Mouse (Mus musculus) right cerebral cortex, adult 2 months (tissue): ENCODE data around the gene Rab43.

ENCODE experiments used
- DNase-seq, 2 experiments: peaks; one replicate each; pipeline ENCODE4 v3.0.0; 2021 to 2022; ENCODE audit warnings: low spot score in 2 of 2

Rab43 gene

DNA sequence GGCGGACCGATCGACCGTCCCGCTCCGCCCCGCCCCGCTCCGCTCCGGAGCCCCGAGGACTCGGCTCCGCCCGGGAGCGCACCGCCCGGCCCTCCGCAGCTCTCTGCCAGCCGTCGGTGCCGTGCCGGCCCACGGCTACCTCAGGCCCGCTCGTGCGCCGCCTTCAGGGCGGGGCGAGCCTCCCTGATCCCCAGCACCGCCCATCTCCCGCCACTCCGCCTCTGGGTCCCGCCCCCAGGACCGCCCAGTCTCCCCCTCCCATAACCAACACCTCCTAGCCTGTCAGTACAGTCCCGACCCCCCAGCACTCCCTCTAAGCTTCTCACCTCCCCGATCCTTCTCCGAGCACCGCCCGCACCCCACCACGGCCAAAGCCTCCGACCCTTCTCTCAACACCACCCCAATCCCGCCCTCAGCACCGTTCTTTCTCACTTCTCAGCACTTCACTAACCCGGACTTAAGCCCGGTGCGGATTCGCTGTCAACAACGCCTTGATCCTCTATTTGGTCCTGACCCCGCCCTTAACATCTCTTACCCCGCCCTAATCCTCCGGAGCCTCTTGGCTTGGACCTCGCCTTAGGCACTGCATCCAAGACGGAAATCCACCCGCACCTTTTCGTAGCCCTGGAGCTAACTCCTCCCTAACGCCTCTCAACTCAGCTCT is at the start of gene Rab43:
Rab43 (minus strand) TSS at position 490 of the 664 bp plus-strand sequence.
- DNase-seq, result peak; percentile 83 to 86

DNA sequence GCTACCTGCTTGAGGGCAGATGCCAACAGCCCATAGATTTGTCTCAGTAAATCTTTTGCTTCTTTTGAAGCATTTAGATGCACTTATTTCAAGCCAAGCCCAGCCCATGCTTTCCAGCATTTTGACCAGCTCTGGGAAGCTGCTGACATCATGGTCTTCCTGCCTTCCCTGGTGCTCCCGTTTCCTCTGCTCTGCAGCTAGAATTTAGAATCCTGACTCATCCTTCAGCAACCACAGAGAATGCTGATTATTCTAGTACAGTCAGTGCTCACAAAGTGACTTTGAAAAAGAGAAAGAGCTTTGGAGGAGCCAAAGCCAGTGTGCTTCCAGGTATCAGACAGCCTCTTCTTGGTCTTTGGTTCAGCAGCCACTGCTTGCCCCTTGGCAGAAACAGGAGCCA is 45.1 kb upstream of the Rab43 start:
- peak in 1 of 2 experiments; percentile 25 for DNase-seq

DNA sequence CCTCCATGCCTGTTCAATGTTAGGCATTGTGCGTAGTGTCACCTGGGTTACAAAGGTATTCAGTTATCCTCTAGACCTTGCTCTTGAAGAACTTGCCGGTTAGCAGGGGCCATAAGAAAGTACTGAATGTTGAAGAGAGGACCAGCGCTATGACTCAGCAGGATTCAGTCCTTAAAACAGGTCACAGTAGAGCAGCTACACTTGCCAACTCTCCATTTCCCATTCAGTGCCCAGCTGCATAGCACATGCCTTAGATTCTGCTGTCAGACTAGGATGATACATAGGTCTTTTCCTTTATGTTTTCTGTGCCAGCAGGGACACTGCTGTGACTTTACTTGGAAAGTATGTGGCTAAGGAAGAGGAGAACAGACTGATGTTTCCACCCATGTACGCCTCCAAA is 41.5 kb upstream of the Rab43 start:
- DNase-seq, result no peak

DNA sequence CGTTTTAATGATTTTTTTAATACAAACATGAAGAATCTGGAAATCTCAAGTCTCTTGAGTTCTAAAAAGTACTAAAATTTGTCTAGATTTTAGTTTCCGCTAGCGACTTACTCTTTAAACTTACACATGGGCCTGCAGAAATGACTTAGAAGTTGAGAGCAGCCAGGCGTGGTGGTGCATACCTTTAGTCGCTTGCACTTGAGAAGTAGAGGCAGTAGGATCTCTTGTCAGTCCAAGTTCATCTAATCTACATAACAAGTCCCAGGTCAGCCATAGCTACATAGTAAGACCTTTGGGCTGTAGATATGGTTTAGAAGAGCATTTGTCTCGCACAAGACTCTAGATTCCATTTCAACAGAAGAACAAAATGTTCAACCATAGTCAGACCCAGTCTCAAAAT is 39.9 kb upstream of the Rab43 start:
- no peak for DNase-seq

DNA sequence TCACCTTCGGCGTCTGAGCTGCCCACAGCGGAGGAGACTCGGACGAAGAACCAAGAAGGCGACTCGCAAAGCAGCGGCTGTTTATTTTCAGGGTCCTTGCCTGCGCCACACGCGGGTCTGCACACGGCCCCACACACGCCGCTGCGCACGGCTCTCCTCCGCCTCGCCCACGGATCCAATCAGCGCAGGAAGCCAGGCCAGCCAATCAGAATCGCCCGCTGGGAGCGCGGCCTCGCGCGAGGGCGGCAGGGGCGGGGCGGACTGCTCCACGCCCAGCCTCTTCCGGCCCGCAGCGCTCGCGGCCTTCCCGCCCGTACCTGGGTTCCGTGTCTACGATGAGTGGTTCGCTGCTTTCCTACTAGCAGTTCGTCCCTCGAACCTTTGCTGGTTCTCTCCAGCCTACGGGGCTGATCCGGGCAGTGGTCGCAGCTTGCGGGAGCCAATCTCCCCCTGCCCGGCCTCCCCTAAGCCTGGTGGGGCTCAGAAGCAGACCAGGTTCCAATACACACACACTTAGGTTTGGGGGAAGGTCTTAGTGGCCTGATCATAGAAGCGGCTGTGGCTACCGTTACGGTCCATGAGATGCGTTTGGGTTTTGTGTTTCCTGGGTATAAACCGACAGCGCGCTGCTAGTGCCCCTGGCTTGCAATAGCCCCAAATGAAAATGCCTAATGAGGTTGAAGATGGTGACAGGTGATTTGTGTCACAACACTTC is 39.1 kb upstream of the Rab43 start, which contains the start of gene Cnbp:
Cnbp (minus strand) TSS at position 207 of the 715 bp plus-strand sequence.
- peak; percentile 95 to 97 for DNase-seq

DNA sequence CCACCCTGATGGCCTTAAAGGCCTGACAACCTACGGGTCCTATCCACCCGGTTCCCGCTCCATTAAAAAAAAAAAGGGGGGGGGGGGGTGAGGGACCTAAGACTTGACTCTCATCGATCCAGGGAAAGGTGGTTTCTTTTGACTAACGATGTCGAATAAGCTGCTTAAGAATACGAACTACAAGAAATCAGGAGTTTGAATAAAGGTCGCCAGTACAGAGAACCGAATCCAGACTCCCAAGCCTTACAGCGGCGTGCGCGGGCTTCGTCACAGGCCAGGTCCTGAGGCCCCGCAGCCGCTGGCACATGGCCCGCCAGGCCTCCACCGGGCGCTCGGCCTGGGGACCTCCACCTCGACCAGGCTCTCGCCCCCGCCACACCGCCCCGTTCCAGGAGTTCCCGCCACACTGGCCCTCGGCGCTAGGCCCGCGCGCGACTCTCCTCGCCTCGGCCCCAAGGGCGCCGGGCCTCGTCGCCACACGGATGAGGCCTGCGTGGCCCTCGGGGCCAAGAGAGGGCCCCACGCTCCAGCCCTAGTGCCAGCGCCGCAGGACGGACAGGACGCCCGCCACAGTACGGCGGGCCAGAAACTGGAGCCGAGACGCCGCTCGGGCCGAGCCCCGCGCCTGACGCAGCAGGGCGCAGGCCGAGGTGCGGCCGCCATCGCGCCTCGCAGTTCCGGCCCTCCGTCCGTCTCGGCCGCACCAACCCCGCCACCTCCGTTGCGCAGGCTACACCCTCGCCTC is 38.4 kb upstream of the Rab43 start:
- DNase-seq, result no peak

DNA sequence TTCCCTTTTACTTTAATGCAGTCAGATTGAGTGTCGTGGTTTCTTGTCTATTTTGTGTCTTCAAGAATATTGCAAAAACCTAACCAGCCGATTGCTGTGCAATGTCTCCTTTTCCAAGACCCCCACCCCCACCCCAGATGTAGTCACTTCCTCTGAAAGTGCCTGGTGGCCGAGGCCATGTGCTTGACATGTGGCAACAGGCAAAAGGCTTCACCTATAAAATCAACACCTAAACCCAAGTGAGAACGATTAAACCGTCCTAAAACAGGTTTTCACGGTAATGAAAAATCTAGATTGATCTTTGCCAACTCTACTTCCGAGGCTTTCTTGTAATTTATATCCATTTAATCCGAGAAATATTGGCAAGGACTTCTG is 37.8 kb upstream of the Rab43 start:
- no peak for DNase-seq

DNA sequence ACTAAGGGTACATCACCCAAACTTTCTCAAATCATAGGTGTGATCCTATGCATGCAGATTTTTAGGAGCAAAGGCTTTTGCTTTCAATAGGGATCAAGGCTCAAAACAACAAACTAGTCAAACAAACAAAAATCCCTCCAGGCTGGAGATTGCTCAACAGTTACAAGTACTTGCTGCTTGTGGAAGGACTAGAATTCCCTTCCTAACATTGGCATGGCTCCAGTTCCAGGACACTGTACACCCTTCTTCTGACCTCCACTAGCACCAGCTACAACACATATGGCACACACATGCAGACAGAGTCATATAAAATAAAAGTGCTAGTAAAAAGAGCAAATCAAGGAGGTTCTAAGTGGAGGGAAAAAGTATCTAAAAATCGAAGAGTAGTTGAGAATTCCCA is 34.8 kb upstream of the Rab43 start:
- no peak for DNase-seq

DNA sequence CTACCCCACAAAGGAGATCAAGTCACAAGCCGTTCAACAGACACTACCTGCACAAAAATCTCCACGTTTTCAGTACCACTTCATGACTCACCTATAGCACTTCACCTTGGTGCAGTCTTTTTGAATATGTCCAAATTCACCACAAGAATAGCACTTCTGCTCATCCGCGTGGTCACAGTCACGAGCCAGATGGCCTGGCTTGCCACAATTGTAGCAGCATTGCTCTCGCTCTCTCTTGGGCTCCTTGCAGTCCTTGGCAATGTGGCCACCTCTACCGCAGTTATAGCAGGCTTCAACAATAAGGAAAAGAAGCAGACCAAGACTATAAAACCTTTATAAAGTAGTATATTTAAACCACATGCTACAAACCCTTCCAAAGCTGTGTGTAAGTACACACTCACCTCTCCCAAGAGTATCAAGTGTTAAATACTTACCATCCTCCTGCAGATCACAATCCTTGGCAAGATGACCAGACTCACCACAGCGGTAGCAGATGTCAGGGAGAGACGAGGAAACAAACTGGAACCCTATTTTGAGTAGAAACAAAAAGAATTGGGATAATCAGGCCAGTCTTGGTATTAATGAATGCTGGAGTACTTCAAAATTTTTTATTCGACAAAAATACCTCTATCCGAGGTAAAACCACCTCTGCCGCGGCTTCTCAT is 33.2 kb upstream of the Rab43 start:
- DNase-seq, result no peak

DNA sequence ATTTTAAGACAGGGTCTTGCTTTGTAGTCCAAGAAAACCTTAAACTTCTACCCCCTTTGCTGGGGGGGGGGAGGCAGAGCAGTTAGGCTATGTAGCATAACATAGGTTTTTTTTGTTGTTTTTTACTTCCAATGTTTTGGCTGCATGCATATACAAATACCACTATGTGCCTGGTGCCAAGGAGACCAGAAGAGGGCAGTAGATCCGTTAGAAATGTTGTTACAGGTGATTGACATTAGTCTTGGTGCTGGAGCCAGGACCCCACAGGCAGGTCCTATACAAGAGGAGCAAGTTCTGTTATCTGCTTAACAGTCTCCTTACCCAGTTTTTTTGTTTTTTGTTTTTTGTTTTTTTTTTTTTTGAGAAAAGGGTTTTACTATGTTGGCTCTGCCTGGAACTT is 30.3 kb upstream of the Rab43 start:
- DNase-seq, result no peak

DNA sequence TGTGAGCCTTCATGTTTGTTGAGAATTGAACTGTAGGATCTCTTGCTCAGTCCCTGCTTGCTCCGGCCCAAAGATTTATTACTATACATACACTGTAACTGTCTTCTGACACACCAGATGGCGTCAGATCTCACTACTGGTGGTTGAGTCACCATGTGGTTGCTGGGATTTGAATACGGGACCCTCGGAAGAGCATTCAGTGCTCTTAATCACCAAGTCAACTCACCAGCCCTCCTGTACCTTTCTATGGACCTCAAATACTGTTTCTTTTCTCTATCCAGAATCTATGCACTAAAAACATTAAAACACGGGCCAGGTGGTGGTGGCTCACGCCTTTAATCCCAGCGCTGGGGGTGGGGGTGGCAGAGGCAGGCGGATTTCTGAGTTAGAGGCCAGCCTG is 29.7 kb upstream of the Rab43 start:
- DNase-seq, result no peak

DNA sequence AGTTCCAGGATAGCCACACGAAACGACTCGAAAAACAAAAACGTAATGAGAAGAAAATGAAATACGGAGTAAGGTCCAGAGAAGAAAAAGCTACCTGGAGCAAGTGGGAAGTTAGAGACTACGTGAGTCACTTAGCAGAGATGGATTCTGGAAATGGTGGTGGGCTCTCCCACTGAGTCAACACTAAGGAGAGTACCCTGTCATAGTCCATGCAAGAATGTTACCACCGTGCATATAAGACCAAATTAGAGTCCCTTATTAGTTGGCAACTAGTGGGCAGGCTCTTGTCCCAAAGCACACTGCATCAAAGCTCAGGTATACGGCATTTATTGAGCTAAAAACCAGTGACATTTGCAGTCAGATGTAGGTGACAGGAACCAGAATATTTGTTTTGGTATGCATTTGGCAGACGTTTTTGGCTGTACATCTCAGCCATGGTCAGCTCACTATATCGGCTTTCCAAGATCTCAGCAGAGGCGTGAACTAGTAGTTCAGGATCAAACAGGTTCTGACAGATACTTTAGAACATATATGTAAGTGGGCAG is 27.9 kb upstream of the Rab43 start:
- DNase-seq, result no peak

DNA sequence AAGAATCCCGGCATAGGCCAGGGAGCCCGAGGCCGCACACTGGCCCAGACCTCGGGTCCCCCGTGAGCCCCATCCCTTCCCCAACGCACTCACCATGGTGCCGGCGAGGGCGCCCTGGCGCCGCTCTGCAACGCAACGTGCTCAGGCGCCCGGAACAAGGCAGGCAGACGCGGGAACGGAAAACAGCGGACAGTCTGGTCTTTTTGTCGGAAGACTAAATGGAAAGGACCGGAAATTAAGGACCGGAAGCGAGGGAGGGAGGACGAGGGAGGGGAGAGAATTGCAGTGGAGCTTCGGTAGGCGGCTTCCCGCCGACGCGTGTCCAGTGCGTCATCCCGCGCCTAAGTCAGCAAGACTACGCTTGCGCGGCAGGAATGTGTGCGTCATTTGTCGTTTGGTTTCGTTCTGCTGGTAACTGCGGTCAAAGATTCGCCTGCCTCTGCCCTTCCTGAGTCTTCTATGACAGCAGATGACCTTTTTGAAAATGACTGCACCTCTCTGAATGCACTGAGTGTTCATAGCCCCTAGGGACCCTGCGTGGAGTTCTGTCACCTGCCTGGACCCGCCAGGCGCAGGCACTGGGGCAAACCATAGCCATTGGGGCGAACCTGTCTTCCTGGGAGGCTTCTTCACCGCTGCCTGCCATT is 26.7 kb upstream of the Rab43 start, which contains the start of gene Isy1:
Isy1 (minus strand) TSS at position 248 of the 647 bp plus-strand sequence.
- peak; percentile 97 to 98 for DNase-seq

DNA sequence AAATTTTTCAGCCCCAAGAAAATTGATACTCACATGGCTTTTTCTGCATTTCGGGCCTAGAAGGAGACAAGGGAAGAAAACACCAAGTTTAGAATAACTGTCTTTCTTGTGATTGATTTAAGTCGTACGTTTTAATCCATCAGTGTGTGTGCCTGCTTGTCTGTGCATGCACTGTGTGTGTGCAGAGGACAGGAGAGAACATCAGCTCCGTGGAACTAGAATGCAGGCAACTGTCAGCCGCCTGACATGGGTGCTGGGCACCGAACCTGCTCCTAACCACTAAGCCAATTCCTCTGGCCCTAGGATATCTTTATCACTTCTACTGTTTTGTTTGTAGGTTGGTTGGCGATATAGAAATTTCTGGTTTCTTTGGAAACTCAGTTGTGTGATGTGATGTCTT is 23.7 kb upstream of the Rab43 start, which contains the start of gene Gm45140:
Gm45140 (minus strand) TSS at position 101 of the 400 bp plus-strand sequence.
- DNase-seq, result no peak

DNA sequence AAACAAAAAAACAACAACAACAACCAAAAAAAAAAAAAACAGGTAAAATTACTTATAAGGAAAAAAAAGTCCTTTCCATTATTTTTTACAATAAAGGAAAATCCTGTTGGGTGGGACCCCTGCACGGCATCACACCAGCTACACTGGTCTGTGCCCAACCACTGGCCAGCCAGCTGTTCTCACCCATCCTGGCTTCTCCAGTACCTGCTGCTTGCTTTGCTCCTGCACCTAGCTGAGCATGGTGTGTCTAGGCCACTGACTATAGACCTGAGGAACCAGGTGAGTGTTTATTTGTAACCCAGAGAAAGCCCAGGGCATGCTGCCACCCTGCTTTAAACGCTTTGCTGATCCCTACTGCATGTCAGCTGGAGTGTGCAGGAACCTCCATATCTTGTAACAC is 8.4 kb upstream of the Rab43 start:
- DNase-seq, result no peak

DNA sequence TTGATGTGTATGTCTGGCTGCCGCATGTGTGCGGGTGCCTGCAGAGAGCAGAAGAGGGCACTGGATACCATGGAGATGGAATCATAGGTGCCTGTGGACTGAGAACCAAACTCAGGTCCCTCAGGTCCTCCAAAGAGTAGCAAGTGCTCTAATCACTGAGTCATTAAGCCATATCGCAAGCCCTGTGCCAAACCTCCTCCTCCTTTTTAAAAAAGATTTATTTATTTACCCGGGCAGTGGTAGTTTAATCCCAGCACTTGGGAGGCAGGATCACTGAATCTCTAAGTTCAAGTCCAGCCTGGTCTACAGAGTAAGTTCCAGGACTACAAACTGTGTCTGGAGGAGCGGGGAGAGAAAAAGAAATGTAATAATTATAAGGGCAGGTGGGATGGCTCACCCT is 2.5 kb upstream of the Rab43 start:
- no peak for DNase-seq

DNA sequence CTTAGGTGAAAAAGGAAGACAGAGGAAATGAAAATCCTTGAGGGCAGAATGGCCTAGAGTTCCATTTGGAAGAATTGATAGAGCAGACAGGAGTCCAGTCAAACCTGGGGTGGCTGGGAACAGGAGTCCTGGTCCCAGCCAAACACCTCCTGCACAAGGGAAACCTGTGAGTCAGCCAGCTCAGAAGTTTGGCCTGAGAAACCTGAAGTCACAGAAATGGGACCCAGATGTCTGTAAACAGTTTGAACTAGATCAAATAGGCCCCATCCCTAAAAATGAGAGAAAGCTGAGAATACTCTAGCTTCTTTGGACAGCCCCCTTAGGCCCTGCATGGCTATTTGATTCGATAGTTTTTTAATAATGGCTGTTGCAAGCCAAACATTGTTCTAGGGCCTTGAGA is 692 bp upstream of the Rab43 start:
- no peak for DNase-seq

DNA sequence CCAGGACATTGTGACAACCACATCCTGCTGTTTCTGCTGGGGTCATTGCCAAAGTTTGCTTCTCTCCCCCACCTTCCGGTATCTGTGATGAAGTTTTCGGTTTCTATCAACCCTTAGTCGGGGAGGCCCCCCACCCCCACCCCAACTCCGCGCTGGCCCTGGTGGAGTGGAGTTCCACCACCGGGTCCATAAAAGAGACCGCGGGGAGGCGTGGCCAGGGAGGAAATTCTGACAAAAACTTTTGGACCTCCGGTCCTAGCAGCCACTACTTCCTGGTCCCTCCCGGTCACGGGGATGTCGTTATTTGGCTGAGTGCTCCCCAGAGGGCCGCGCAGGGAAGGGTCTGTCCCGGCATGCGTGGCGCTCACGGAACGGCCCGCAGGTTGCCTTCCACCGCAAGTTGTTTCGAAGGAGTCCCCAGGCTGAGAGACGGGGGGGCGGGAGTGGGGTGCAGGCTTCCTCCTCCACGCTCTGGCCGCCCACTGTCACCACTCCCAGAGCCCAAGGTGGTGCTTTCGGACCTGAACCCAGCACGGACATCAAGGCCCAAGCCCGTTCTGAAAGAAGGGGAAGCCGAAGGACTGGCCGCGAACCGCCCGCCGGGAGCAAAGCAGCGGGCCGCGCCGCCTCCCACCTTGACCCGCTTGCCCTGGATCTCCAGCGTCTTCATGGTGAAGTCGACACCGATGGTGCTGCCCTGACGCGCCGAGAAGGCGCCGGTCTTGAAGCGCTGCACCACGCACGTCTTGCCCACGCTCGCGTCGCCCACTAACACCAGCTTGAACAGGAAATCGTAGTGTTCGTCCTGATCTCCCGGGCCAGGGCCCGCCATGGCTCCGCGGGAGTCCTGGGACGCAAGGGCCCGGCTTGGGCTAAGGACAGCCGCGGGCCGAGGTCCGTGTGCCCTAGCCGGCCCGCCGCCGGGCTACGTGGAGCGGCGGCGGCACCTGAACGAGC is 973 bp downstream of the Rab43 start:
- DNase-seq, result peak; percentile 60 to 71

DNA sequence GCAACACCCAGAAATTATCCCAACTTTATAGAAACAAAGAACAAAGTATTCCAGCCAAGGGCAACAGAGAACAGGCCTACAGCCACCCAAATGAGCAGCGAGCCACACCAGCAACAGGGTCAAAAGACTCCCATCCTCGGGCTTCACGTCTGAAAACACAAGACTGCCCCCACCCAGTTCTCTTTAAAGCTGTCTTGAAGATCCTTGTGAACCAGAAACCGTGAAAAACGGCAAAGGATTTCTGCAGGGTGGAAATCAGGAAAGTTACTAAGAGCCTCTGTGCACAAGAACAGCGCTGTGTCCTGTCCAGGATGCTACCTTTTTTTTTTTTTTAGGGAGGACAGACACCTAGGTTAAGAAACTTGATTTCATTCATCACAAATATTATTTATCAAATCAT is 1.7 kb downstream of the Rab43 start:
- no peak for DNase-seq

DNA sequence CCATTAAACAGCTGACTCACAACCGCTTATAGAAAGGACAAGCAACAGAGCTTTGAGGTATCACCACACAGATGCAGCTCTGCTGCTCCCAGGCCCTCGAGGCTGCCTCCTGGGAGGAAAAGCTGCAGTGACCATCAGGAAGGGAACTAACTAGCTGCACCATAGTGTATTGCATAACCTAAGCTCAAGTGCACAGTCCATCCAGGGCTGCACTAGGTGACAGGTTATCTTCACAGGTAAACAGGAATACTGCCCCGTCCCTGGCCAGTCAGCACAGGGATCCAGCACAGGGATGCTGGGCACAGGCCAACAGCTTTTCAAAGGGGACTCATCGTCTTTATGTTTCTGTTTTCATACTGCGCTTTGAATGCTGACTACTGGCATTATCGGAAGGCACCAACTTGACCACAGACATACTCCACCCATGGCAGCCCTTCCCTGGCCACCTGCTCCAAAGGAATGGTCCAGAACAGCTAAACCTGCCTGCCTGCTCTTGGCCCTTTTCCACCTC is 2.3 kb downstream of the Rab43 start:
- no peak for DNase-seq
